Mouse (Mus musculus) limb, embryonic 14.5 days (tissue): ENCODE data around the gene Slc35e2. TPM values are rescaled to one million over a fixed set of nuclear protein-coding genes. Genes with fewer than 3 reads are reported as not detected.
"Not testable (repeated sequence)": the region's sequence is repeated elsewhere in the genome, so short reads cannot be mapped to it uniquely, and the experiment has no call there.

Experiments used
- ATAC-seq: fragments of 200-750 bp; cut with Nextera tagmentation; 2 replicates; pipeline ENCODE4 v1.8.0; 2017; ENCODE audit warnings: low read depth, moderate number of reproducible peaks, moderate TSS enrichment; ENCODE audit not compliant: low FRiP score
- DNase-seq: peaks from one replicate; pipeline ENCODE4 v3.0.0-alpha.2; 2015; ENCODE audit warnings: low spot score
- H3K27ac ChIP-seq: fragments of 300-500 bp; sonication (generic); replicated peaks from 2 replicates; pipeline ENCODE4 v1.5.1; 2014; ENCODE audit warnings: low read depth, mild to moderate bottlenecking, low read length, moderate library complexity, mixed read lengths
- H3K27me3 ChIP-seq: fragments of 300-500 bp; sonication (generic); 2 replicates; pipeline ENCODE4 v1.6.1; 2014; ENCODE audit warnings: low read length, mixed read lengths; ENCODE audit not compliant: control insufficient read depth, insufficient read depth
- H3K36me3 ChIP-seq: fragments of 300-500 bp; sonication (generic); 2 replicates; pipeline ENCODE4 v1.6.1; 2014; ENCODE audit warnings: mild to moderate bottlenecking, low read length, moderate library complexity, mixed read lengths; ENCODE audit not compliant: control insufficient read depth, insufficient read depth
- H3K4me1 ChIP-seq: fragments of 300-500 bp; sonication (generic); 2 replicates; pipeline ENCODE4 v1.6.1; 2014; ENCODE audit warnings: antibody characterized with exemption, low read length, mixed read lengths; ENCODE audit not compliant: control insufficient read depth, insufficient read depth
- H3K4me2 ChIP-seq: fragments of 300-500 bp; sonication (generic); replicated peaks from 2 replicates; pipeline ENCODE4 v1.6.1; 2014; ENCODE audit warnings: low read depth, mild to moderate bottlenecking, low read length, moderate library complexity; ENCODE audit not compliant: severe bottlenecking
- H3K4me3 ChIP-seq: fragments of 300-500 bp; sonication (generic); replicated peaks from 2 replicates; pipeline ENCODE4 v1.5.1; 2014; ENCODE audit warnings: low read length
- H3K9ac ChIP-seq: fragments of 300-500 bp; sonication (generic); 2 replicates; pipeline ENCODE4 v1.6.1; 2014; ENCODE audit warnings: mild to moderate bottlenecking, low read depth, low read length, moderate library complexity; ENCODE audit not compliant: severe bottlenecking
- H3K9me3 ChIP-seq: fragments of 300-500 bp; sonication (generic); 2 replicates; pipeline ENCODE4 v1.6.1; 2016; ENCODE audit warnings: low read length; ENCODE audit not compliant: control insufficient read depth
- POLR2A ChIP-seq: fragments of 200-500 bp; IDR thresholded peaks from 2 replicates; pipeline ENCODE4 v1.8.0; 2012; ENCODE audit warnings: inconsistent platforms, mild to moderate bottlenecking, moderate library complexity, borderline replicate concordance; ENCODE audit not compliant: insufficient read depth, insufficient read length; ENCODE audit errors: extremely low read depth
- WGBS: fragments of 180-500 bp; shearing (Covaris S2); extraction: QIAGEN DNeasy Blood & Tissue Kit; methylation state at CpG from one replicate; pipeline ENCODE4 v1.1.7; 2014; 5-methylcytosine and 5-hydroxymethylcytosine counted together
- polyA plus RNA-seq, 2 experiments: library from polyadenylated mRNA; depleted of rRNA in 1 of 2; stranded (reverse) in 1 of 2; unstranded in 1 of 2; fragments of >200 nt; fragmentation: Nextera tagmentation in 1 of 2; extraction: Ambion mirVana in 1 of 2; gene quantifications; 2 replicates each; pipeline versions ENCODE4 v1.2.1 to v1.2.3; 2012 to 2014

Slc35e2 gene
- polyA plus RNA-seq, 2 experiments, result 8.5 to 10.9 TPM

GRCm38 (mm10) chr4:155630267-155630666 is 29.1 kb downstream of the Slc35e2 start:
- DNase-seq (no peak), ATAC-seq (no peak)
- Histone ChIP-seq H3K9me3 (no peaks in the 10 kb centered on the region), H3K4me1 (no peaks in the 10 kb centered on the region), H3K4me3 (no peak overlapping the region), H3K36me3 (peaks cover 77% of the 10 kb centered on the region), H3K27me3 (no peaks in the 10 kb centered on the region), H3K9ac (no peak overlapping the region), H3K27ac (no peak overlapping the region), H3K4me2 (no peak overlapping the region)
- WGBS, result 92% methylated on average over 6 of the region's 6 CpGs
- no peak for TF ChIP-seq POLR2A

- no peaks in the 10 kb centered on the region for H3K4me1 ChIP-seq
- peaks cover 90% of the 10 kb centered on the region for H3K36me3 ChIP-seq
- no peak overlapping the region for H3K4me2 ChIP-seq
- DNase-seq (no peak), ATAC-seq (no peak)
- H3K27ac ChIP-seq, result no peak overlapping the region
- TF ChIP-seq POLR2A, result no peak
- H3K27me3 ChIP-seq, result no peaks in the 10 kb centered on the region
- no peaks in the 10 kb centered on the region for H3K9me3 ChIP-seq
- H3K4me3 ChIP-seq, result no peak overlapping the region
- no peak overlapping the region for H3K9ac ChIP-seq
Observed at GRCm38 (mm10) chr4:155635766-155636499, 34.7 kb downstream of the Slc35e2 start.

GRCm38 (mm10) chr4:155643531-155643930 is 42.3 kb downstream of the Slc35e2 start:
- Histone ChIP-seq H3K36me3 (peaks cover 89% of the 10 kb centered on the region), H3K27me3 (no peaks in the 10 kb centered on the region), H3K27ac (no peak overlapping the region), H3K4me2 (no peak overlapping the region), H3K9ac (no peak overlapping the region), H3K4me1 (no peaks in the 10 kb centered on the region), H3K9me3 (no peaks in the 10 kb centered on the region), H3K4me3 (no peak overlapping the region)
- TF ChIP-seq POLR2A, result no peak
- no peak for DNase-seq
- ATAC-seq, result no peak
- WGBS, result 97% methylated on average over 1 of the region's 1 CpGs

- H3K9me3 ChIP-seq, H3K27me3 ChIP-seq, ATAC-seq, H3K4me3 ChIP-seq, H3K4me1 ChIP-seq, H3K27ac ChIP-seq, DNase-seq, H3K9ac ChIP-seq, H3K4me2 ChIP-seq: not testable (repeated sequence)
- peaks cover 92% of the 10 kb centered on the region for H3K36me3 ChIP-seq
- WGBS, result 93% methylated on average over 2 of the region's 2 CpGs
Observed at GRCm38 (mm10) chr4:155645308-155645707, 44.1 kb downstream of the Slc35e2 start, which contains the start of gene Gm10563. Gene Gm10563 (minus strand): TSS chr4:155645408.

GRCm38 (mm10) chr4:155645721-155646120 is 44.5 kb downstream of the Slc35e2 start:
- Histone ChIP-seq H3K4me1 (no peaks in the 10 kb centered on the region), H3K9me3 (no peaks in the 10 kb centered on the region), H3K9ac (no peak overlapping the region), H3K27me3 (0 out of 2 replicates have a peak, but pooled peaks cover under 1% of the 10 kb centered on the region), H3K4me2 (no peak overlapping the region), H3K36me3 (peaks cover 92% of the 10 kb centered on the region), H3K27ac (no peak overlapping the region), H3K4me3 (no peak overlapping the region)
- no peak for DNase-seq
- no peak for TF ChIP-seq POLR2A
- 95% methylated on average over 5 of the region's 5 CpGs for WGBS
- no peak for ATAC-seq
